Mouse (Mus musculus) bone marrow macrophage, adult 2 months (primary cell): Measurements from ENCODE around the gene Gpatch8.

Experiments
- CTCF ChIP-seq: IDR thresholded peaks from 2 replicates; pipeline ENCODE4 v1.5.1; 2012; ENCODE audit warnings: low read depth, mild to moderate bottlenecking, low read length, moderate library complexity
- POLR2A ChIP-seq: IDR thresholded peaks from 2 replicates; pipeline ENCODE4 v1.6.1; 2012; ENCODE audit warnings: mild to moderate bottlenecking, low read depth, low read length, borderline replicate concordance

DNA sequence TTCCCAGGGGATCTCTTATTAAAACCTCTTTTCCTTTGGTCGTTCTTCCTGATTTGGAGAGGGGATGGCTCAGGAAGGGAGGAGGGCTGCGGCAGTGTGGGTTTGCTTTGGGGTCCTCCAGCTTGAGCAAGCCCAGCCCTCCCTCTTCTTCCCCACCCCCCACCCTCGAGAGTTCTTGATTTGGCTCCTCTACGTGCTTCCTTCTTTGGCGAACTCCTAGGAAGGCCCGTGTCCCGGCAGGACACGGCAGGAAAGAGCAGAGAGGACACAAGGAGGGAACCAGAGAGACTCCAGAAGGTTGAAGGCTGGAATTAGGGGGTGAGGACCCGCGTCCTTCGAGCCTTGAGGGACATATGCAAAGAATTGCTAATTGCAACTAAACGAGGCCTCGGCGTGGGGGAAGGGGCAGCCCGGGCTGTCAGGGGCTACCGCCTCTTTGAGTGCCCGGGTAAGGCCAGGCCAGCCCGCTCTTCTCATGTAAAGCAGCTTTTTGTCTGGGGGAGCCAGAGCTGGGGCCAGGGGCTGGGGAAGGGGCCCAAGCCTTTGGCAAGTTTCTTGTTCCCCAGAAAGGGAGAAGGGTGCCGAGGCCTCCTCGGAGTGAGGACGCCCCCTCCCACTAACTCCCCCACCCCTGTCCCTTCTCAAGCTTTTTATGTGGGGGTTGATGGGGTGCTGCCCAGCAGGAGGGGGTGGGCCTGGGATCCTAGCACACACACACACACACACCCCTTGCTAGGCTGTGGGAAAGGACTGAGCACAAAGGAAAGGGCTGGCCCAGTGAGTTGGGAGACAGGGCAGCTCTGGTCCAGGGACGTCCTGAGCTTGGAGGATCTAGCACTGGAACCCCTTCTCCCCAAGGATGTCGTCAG lies 23.2 kb upstream of the Gpatch8 start, which contains the start of gene Gm11627:
- TF ChIP-seq POLR2A = no peak
- TF ChIP-seq CTCF = no peak
